Mouse (Mus musculus) mature B cell (primary cell): ENCODE data around the gene Ccdc159.

Experiments used
- in situ Hi-C: fragments of 300-500 bp; cut with MboI; formaldehyde crosslinking; loops from 2 replicates; pipeline ENCODE4 v1.14.3; 2019

Gene Ccdc159

DNA sequence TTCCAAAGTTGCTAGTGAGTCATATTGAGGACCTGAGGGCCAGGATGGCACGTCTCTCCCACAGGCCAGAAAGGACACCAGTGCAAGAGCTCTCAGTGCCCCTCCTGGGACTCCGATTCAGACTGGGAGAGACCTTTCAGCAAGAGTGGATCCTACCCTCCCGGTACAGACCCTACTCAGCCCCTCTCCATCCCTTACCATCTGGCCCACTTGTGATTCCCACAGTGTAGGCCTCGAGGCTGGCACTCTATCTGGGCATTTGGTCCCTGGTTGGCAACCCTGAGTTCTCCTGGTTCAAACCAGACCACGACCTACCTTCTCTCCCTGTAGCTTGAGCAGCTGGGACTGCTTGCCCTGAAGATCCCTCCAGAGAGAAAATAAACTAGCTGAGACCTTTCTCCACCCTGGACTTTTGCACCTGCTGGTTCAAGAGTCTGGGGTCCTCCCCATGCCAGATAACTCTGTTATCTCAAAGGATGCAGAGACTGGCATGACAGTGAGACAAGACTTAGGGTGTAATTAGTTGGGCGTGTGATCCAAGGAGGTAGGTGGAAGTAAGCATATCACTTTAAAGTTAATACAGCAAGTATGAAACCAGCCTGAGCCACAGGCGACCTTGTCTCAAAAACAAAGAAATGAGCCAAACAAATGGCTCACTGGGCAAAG lies 8.3 kb downstream of the Ccdc159 start:
- in situ Hi-C loops: no loop called here

DNA sequence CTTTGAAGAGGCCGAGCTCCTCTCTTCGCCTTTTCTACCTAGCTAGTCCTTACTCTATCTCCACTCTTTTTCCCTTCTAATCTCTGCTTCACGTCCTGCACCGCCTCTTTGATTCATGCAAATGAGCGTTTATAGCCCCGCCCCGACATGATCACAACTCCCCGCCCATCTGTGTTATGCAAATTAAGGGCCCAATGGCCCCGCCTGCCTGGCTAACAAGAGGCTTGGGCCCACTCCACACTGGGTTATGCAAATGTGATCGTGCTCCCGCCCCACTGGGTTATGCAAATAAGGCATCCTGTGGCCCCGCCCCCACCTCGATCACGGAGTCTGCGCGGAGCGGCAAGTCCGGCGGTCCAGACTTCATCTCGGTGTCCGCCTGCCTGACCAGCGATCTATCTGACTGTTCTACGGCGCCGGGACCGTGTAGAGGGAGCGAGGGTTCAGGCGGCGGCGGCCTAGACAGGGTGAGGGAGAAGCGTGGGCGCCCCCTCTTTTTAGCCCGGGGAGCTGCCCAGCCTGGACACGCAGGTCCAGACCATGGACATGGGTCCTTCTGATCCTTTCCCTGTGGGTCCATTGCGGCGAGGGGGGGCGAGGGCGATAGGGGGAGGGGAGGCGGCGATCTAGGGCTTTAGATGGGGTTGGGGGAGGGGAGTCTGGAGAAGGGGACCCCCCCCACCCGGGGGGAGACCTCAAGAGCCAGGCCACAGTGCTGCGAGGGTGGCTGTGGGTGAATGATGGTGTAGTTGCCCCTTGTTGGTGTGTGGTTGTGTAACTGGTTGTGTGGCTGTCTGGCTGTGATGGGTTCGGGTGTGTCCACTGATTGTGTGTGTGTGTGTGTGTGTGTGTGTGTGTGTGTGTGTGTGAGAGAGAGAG lies 9.7 kb downstream of the Ccdc159 start, which contains the start of gene Plppr2:
Plppr2 (plus strand) TSS at position 342 of the 879 bp plus-strand sequence.
- in situ Hi-C loops: no loop called here

DNA sequence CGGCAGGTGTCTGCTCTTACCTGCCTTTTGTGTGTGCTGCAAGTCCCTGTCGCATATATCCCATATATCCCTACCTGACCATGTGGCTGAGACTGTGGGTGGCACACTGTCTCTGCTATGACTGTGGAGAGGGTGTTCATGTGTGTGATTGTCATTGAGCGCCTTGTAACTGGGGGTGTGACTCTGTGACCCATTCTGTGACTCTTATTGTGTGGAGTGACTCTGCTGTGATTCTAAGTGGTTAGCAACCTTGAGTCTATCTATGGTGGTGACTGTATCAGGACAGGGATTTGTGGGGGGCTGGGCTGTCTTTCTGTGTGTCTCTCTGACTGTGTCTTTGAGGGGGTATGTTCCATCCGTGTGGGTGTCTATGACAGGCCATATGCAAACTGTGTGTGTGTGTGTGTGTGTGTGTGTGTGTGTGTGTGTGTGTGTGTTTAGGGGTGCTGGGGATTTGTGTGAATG lies 10.5 kb downstream of the Ccdc159 start:
- in situ Hi-C loops: no loop called here

DNA sequence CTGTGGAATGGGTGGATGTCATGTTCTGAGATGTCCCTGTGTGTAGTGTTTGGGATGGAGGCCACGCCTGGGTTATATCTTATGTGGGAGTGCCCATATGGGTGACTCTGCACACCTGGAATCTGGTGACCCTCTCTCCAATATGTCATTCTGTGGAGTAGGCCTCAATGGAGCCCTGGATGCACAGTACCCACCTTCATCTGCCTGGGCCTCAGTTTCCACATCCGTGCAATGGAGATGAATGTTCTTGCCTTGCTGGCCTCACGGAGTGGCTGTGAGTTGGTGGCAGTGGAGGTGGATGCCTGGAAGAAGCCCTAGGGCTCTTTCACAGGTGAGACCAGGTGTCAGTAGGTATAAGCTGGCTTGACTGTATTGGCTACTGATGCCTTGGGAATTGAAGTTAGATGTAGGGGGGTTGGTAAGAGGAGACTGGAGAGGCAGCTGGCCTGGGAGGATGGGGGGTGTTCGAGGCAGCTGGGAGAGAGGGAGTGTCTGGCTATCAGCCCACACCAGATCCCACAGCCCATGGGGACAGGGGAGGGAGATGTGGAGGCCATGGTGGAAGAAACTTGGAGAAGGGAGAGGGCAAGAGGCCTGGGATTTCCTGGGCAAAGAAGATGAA lies 11.1 kb downstream of the Ccdc159 start:
- in situ Hi-C loops: no loop called here

DNA sequence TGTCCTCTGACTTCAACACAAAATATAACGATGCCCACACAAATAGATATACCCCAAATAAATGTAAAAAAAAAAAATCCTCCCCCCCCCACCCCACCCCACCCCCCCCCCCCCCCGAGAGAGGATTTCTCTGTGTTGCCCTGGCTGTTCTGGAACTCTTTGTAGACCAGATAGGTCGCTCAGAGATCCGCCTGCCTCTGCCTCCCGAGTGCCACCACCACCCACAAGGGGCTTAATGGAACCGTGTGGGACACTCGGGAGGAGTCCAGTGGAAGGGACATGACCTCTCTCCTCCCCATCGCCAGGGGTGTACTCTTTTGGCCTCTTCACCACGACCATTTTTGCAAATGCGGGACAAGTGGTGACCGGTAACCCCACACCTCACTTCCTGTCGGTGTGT lies 15.8 kb downstream of the Ccdc159 start:
- in situ Hi-C loops: no loop called here

DNA sequence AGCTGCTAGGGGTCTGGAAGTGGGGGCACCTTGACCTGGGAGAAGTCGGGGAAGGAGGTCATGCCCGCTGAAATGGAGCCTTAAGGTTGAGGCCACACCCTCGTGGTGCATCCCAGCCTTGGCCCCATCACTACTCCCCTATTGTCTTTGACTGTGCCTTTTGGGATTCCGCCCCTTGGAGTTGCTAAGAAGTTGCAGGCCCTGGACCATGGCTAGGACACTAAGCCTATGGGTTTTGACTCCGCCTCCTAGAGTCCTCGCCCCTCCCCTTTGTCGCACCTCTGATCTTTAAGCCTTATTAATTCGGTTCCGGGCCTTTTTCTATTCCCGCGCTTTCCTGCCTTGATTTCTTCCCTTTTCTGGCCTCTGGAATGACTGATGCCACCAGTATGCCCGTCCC lies 16.4 kb downstream of the Ccdc159 start:
- in situ Hi-C loops: no loop called here

DNA sequence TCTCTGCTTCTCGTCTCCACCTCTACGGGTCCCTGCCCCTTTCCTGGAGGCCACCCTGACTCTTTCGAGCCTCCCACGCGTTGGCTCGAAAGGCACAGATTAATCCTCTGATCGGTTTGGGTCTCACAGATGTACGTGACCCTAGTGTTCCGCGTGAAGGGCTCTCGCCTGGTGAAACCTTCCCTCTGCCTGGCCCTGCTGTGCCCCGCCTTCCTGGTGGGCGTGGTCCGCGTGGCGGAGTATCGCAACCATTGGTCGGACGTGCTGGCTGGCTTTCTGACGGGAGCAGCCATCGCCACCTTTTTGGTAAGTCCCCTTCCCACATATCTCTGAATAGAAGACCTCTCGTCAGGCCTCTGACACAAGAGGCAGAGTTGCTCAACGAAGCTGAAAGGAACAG lies 17.0 kb downstream of the Ccdc159 start:
- in situ Hi-C loops: no loop called here

DNA sequence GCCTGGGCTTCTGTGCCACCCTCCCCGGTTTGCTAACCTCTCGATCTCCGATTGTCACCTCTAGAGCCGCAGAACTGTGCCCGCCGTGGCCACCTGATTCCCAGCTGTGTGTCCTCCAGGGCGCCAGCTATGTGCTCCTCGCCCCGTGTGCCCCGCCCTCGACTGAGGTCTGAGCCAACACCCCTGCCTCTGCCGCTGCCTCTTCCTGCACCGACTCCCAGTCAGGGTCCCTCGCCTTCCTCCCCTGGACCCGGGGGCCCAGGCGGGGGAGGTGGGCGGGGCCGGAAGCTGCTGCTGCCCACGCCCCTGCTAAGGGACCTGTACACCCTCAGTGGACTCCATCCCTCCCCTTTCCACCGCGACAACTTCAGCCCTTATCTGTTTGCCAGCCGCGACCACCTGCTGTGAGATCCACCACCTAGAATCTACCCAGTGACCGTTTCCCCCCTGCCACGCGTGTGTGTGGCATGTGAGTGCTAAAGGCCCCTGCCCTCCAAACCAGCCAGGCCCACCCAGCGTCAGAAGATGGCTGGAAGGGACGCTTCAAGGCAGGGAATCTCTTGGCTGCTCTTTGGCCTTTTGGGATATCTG lies 20.4 kb downstream of the Ccdc159 start:
- in situ Hi-C loops: no loop called here

DNA sequence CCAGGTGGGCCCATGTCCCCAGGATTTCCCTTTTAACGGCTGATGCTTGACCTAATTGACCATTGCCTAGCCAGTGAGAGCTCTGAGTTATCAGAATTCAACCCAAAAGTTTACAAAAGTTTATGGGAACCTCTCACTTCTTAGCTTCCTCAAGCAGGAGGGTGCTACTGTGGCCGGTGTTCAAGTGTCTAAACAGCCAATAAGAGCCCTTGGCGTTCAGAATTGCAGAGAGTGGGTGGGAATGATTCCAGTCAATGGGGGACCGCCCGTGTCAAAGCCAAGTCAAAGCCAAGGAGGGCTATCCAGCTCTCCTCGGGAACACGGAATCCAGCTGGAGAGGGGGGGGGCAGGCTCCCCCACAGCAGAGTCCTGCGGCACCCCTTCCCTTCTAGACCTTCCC lies 20.9 kb downstream of the Ccdc159 start:
- in situ Hi-C loops: no loop called here

DNA sequence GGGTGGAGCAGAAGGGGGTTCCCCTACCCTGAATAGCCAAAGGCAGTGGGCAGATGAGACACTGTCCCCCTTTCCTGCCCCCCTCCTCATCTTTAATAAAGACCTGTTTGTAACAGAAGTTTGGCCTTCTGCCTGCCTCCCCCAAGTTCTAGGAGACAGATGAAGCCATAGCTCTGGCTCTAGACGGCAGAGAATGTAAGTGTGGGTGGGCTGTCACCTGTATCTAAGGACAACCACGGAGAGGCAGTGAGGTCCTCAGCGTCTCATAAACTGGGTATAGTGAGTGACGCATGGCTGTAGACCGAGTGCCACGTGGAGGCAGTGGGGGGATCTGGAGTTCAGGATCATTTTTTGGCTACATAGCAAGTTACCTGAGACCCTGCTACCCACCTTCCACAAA lies 21.5 kb downstream of the Ccdc159 start:
- in situ Hi-C loops: no loop called here

DNA sequence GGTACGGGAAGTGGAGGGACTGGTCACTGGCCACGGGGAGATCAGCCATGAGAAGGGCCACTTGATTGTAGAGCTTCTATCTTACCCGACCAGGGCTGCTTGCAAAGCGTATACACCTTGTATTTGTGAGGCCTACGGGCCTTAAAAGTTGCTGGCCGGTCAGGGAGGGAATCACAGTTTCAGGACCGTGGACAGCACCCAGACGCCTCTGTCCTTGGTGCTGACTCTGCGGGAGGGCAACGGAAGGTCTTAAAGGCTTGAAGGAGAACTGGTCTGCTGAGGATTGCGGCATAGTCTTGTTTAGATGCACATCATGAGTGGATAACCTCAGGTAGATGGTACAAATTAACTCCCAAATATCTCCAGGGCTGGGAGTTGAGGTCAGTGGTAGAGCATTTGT lies 23.1 kb downstream of the Ccdc159 start:
- in situ Hi-C loops: no loop called here

DNA sequence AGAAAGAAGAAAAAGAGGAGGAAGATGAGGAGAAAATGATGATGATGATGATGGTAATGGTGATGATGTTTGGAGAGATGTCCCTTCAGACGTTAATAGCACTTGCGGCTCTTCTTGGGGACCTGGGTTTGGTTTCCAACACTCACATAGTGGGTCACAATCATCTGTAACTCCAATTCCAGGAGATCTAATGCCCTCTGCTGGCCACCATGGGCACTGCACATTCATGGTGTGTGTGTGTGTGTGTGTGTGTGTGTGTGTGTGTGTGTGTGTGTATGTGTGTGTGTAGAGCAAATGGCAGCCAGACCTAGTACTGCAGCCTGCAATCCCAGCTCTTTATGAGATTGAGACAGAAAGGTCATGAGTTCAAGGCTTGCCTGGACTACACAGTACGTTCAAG lies 24.7 kb downstream of the Ccdc159 start:
- in situ Hi-C loops: no loop called here

DNA sequence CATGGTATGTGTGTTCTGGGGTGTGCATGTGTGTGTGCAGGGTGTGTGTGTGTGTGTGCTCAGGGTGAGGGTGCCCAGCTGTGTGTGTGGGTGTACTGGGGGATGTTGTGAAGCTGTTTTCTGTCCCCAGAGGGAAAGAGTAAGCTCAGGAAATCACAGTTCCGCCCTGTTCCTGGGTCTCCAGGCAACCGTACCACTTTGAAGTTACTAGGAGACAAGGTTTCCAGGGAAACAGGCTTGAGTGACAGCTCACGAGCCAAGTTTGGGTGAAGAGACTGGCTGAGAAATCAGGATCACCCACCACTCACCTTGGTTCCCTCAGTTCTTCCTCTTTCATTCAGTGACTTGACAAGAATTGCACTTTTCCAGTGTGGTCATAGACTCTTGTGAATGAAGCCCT lies 26.3 kb downstream of the Ccdc159 start:
- in situ Hi-C loops: no loop called here

DNA sequence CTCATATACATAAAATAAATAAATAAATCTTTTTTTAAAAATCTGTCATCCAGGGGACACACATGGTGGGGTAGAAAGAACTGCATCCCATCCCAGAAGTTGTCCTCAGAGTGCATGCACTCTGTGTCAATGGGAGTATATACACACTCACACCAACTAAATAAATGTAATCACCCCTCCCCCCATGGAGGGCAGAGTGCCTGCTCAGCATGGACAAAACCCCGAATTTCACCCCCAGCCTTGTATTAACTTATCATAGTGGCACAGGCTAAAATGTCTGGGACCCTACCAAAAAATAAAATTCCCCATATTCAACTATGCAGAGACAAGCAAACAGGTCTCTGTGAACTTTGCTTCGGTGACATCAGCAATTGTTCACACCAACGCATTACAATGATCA lies 27.4 kb downstream of the Ccdc159 start:
- in situ Hi-C loops: no loop called here

DNA sequence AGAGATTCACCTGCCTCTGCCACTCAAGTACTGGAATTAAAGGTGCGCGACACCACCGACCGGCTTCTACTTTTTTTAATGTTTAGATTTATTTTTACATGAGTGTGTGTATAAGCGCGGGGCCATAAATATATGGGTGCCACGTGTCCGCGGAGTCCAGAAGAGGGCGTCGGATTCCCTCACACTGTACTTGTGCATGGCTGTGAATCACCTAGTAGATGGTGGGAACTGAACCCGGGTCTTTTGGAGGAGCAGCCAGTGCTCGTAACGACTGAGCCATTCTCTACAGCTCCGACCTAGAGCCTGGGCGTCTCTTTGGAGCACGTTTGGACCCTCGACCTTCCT lies 27.9 kb downstream of the Ccdc159 start:
- in situ Hi-C loops: no loop called here

DNA sequence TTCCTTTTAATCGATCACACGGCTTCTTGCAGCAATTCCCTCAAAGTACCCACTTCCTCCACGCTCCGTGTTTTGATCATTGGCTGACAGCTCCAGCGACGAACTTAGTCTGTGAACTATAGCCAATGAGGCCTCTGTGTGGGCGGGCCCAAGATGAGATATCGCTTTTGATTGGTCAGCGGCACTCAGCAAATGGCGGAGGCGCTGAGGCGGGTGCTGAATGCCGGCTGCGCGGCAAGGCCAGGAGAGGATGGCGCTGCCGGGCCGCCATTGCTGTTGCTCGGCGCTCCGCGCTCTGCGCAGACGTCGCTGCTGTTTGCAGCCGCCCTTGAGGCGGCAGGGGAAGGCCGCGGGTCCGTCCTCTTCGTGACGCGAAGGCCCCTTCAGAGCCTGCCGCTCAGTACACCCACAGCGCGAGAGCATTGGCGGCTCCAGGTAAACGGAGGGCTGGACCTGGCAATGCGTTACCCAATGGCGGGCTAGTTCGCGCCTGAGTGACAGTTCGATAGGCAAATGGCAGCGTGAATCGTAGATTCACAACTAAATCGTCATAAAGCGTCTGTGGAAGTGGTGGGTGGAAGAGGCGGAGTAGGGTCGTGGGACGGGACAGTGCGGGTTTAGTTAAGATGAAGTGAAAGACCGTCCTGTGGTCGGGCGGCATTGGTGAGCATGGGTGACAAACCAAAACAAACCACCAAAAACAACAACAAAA lies 28.5 kb downstream of the Ccdc159 start, which contains the start of gene Swsap1:
Swsap1 (plus strand) TSS at position 186 of the 712 bp plus-strand sequence.
- in situ Hi-C loops: no loop called here

DNA sequence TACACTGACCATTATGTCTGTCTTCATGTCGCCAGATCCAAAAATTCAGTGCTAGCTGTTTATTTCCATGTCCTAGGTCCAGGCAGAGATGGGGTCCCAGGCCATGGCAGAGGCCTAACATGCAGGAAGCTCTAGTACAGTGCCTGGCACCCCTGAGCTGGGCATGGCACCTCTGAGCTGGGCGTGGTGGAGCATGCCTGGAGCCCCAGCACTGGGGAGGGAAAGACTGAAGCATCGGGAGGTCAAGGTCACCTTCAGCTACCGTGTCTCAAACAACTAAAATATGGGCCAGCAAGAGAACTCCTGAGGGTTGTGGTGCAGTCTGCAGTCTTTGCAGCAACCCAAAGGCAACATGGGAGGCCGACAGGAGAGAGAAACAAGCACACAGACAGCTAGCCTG lies 31.1 kb downstream of the Ccdc159 start:
- in situ Hi-C loops: no loop called here

DNA sequence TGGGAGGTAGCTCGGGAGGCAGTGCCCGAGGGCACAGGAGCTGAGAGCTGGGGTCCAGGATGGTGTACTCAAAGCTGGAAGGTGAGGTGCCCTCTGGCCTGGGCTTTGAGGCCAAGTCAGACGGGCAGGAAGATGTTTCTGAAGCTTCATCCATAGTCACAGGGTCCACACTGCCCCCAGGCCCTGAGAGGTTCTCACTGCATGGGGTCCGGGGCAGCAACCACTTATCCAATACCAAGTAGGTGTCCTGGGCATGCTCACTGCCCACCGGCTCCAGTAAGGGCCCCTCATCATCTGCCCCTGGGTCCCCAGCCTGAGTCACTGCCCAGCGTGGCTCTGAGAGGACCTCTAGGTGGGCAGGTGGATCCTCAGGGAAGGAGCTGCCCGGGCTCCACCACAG lies 32.0 kb downstream of the Ccdc159 start:
- in situ Hi-C loops: no loop called here

DNA sequence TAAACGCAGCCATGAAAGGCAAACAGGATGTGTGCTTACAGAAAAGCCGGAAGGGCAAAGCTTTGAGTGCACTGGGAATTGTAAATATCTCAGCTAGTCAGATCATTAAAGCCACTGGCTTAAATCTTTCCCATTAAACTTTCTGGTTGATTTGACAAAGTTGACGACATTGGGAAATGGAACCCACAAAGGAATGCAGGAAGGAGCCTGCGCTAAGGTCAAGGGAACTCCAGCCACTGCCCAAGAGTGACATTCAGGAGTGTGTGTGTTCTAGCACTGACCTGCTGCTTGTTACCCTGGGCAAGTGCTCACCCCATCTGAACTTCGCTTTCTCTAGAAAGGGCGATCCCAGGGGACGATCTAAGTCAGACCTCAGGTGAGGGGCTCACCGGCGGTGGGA lies 32.9 kb downstream of the Ccdc159 start:
- in situ Hi-C loops: no loop called here

DNA sequence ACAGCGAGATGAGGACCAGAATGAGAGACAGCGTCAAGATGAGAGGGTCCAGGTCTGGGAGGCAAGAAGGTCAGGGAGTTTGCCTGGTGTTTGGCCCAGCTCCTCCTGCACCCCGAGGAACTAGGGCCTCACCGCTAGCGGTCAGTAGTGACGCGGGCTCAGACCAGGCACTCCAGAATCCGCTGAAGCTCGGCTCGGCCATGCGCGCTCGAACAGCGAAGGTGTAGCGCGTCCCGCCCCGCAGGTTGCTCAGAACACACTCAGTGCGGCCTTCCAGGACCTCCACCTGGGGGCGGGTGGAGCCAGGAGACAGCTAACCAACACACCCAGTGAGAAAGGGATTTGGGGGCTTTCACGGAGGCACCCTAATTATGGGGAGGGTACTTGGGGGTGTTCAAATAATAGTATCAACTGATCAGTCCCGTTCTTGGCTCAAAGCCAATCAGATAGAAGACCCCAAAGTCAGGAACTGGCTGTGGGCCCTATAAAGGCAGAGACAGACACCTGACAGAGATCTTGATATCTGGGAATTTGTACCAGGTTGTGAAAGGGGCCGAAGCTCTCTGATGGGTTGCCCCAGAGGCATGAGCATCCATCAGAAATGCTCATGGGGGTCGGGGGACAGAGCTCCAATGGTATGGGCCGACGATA lies 33.4 kb downstream of the Ccdc159 start:
- in situ Hi-C loops: no loop called here

DNA sequence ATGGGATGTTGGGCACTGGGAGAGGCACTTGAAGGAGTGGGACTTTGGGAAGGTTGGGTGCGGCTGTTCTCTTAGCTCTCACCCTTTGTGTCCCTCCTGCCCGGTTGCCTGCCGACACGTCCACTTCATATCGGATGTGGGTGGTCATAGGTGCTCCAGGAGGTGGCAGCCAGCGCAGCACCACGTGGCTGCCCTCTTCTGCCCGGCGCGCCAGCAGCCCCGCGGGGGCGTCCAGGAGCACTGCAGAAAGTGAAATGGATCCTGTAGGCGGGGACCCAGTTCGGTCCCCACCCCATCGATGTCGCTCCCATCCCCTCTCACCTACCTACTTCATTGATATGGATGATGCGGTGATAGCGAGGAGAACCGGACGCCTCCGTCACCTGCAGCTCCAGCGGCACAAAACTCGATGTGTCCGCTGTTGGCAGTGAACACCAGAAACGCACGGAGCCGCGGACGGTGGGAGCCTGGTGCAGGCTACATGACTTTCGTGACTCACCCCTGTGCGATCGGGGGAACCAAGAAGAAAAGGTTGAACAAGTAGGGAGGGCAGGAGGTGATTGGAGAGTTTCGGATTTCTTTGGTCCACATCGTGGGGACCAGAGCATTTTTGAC lies 34.2 kb downstream of the Ccdc159 start:
- in situ Hi-C loops: no loop called here
